Mouse (Mus musculus): ENCODE measurements around the gene Bcan.

DNA sequence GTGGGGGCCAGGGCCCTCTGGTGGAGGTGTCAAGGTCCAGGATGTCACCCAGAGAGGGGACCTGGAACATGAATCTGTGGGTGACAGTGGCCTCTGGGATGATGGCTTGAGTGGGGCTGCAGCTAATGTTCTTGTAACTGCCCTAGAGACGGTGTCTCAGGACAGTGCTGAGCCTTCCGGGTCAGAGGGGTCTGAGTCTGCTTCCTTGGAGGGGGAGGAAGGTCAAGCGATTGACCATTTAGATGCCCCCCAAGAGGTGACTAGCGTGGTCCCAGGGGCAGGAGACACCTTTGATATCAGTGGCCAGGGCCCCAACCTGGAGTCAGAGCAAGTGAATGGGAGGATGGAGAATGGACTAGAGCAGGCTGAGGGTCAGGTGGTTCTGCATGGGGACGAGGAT is 20.5 kb downstream of the Bcan start:
- TF ChIP-seq CTCF (IDR thresholded peaks at IDR 0.05) (no peak), POLR2A (IDR thresholded peaks at IDR 0.05; ENCODE audit: insufficient read depth, low read depth, low read length) (no peak), EP300 (IDR thresholded peaks at IDR 0.05; ENCODE audit: insufficient read depth, low read depth, low read length) (no peak)

All from heart, adult 2 months (tissue).